Mouse (Mus musculus): ENCODE measurements around the gene Tyw3. TPM values are rescaled to one million over a fixed set of nuclear protein-coding genes. Genes with fewer than 3 reads are reported as not detected.

Tyw3 gene
- total and polyA plus RNA-seq, 3 experiments, result 2.3 to 10.5 (median 3.2) TPM

GRCm38 (mm10) chr3:154573666-154574065, 23.2 kb downstream of the Tyw3 start:
- no peak for ATAC-seq (ENCODE audit: extremely low read depth, insufficient number of reproducible peaks, low FRiP score, poor library complexity, severe bottlenecking)

GRCm38 (mm10) chr3:154572341-154572972, 24.4 kb downstream of the Tyw3 start:
- no peaks in the 10 kb centered on the region for H3K27me3 ChIP-seq (ENCODE audit: insufficient read depth, low read length)
- DNase-seq (ENCODE audit: low spot score) (peak; percentile 11), ATAC-seq (ENCODE audit: extremely low read depth, insufficient number of reproducible peaks, low FRiP score, poor library complexity, severe bottlenecking) (peak; percentile 72; the same call in 1 of the 2 replicates)
- TF ChIP-seq TAL1 (conservative IDR thresholded peaks at IDR 0.05; ENCODE audit: low read depth, low read length), result no peak
- TF ChIP-seq CTCF (IDR thresholded peaks at IDR 0.05; ENCODE audit: low read depth, low read length), result peak; percentile 49
- TF ChIP-seq POLR2AphosphoS5 (IDR thresholded peaks at IDR 0.05; ENCODE audit: insufficient replicate concordance, low read depth, low read length), result no peak
- H3K4me3 ChIP-seq (ENCODE audit: low read depth, low read length), result no peak overlapping the region
- H3K4me1 ChIP-seq (ENCODE audit: insufficient read depth, low read depth, low read length), result no peaks in the 10 kb centered on the region
- H3K36me3 ChIP-seq (replicated peaks), result peaks cover under 1% of the 10 kb centered on the region
- no peaks in the 10 kb centered on the region for H3K9me3 ChIP-seq (replicated peaks)

More at GRCm38 (mm10) chr3:154573666-154574065, 23.2 kb downstream of the Tyw3 start:
- H3K36me3 ChIP-seq (replicated peaks), result peaks cover 6% of the 10 kb centered on the region
- TF ChIP-seq CTCF (IDR thresholded peaks at IDR 0.05; ENCODE audit: low read depth, low read length) (no peak), GATA2 (IDR thresholded peaks at IDR 0.05; ENCODE audit: borderline replicate concordance, low read depth, low read length) (no peak), GATA1 (IDR thresholded peaks at IDR 0.05; ENCODE audit: borderline replicate concordance, low read length) (no peak), TAL1 (conservative IDR thresholded peaks at IDR 0.05; ENCODE audit: low read depth, low read length) (no peak), POLR2AphosphoS5 (IDR thresholded peaks at IDR 0.05; ENCODE audit: insufficient replicate concordance, low read depth, low read length) (no peak)
- H3K9me3 ChIP-seq (replicated peaks), result no peaks in the 10 kb centered on the region
- H3K4me3 ChIP-seq (ENCODE audit: low read depth, low read length), result no peak overlapping the region
- no peaks in the 10 kb centered on the region for H3K4me1 ChIP-seq (ENCODE audit: insufficient read depth, low read depth, low read length)
- no peaks in the 10 kb centered on the region for H3K27me3 ChIP-seq (ENCODE audit: insufficient read depth, low read length)
- no peak for DNase-seq (ENCODE audit: low spot score)

GRCm38 (mm10) chr3:154570786-154571185, 26.1 kb downstream of the Tyw3 start:
- ATAC-seq (ENCODE audit: extremely low read depth, insufficient number of reproducible peaks, low FRiP score, poor library complexity, severe bottlenecking), result no peak
- Histone ChIP-seq H3K36me3 (replicated peaks) (no peaks in the 10 kb centered on the region), H3K4me3 (ENCODE audit: low read depth, low read length) (no peak overlapping the region), H3K4me1 (ENCODE audit: insufficient read depth, low read depth, low read length) (no peaks in the 10 kb centered on the region), H3K27me3 (ENCODE audit: insufficient read depth, low read length) (no peaks in the 10 kb centered on the region), H3K9me3 (replicated peaks) (no peaks in the 10 kb centered on the region)
- TF ChIP-seq POLR2AphosphoS5 (IDR thresholded peaks at IDR 0.05; ENCODE audit: insufficient replicate concordance, low read depth, low read length) (no peak), GATA2 (IDR thresholded peaks at IDR 0.05; ENCODE audit: borderline replicate concordance, low read depth, low read length) (no peak), TAL1 (conservative IDR thresholded peaks at IDR 0.05; ENCODE audit: low read depth, low read length) (no peak), CTCF (IDR thresholded peaks at IDR 0.05; ENCODE audit: low read depth, low read length) (no peak), GATA1 (IDR thresholded peaks at IDR 0.05; ENCODE audit: borderline replicate concordance, low read length) (no peak)
- DNase-seq (ENCODE audit: low spot score), result no peak

GRCm38 (mm10) chr3:154570029-154570575, 26.8 kb downstream of the Tyw3 start:
- no peaks in the 10 kb centered on the region for H3K4me1 ChIP-seq (ENCODE audit: insufficient read depth, low read depth, low read length)
- TF ChIP-seq TAL1 (conservative IDR thresholded peaks at IDR 0.05; ENCODE audit: low read depth, low read length) (no peak), POLR2AphosphoS5 (IDR thresholded peaks at IDR 0.05; ENCODE audit: insufficient replicate concordance, low read depth, low read length) (no peak), GATA1 (IDR thresholded peaks at IDR 0.05; ENCODE audit: borderline replicate concordance, low read length) (no peak), GATA2 (IDR thresholded peaks at IDR 0.05; ENCODE audit: borderline replicate concordance, low read depth, low read length) (no peak), CTCF (IDR thresholded peaks at IDR 0.05; ENCODE audit: low read depth, low read length) (no peak)
- no peaks in the 10 kb centered on the region for H3K36me3 ChIP-seq (replicated peaks)
- DNase-seq (ENCODE audit: low spot score) (no peak), ATAC-seq (ENCODE audit: extremely low read depth, insufficient number of reproducible peaks, low FRiP score, poor library complexity, severe bottlenecking) (no peak)
- no peak overlapping the region for H3K4me3 ChIP-seq (ENCODE audit: low read depth, low read length)
- no peaks in the 10 kb centered on the region for H3K9me3 ChIP-seq (replicated peaks)
- no peaks in the 10 kb centered on the region for H3K27me3 ChIP-seq (ENCODE audit: insufficient read depth, low read length)

- no peaks in the 10 kb centered on the region for H3K4me1 ChIP-seq (ENCODE audit: insufficient read depth, low read depth, low read length)
- TF ChIP-seq CTCF (IDR thresholded peaks at IDR 0.05; ENCODE audit: low read depth, low read length) (no peak), POLR2AphosphoS5 (IDR thresholded peaks at IDR 0.05; ENCODE audit: insufficient replicate concordance, low read depth, low read length) (no peak), GATA2 (IDR thresholded peaks at IDR 0.05; ENCODE audit: borderline replicate concordance, low read depth, low read length) (no peak), TAL1 (conservative IDR thresholded peaks at IDR 0.05; ENCODE audit: low read depth, low read length) (no peak), GATA1 (IDR thresholded peaks at IDR 0.05; ENCODE audit: borderline replicate concordance, low read length) (no peak)
- DNase-seq (ENCODE audit: low spot score), result no peak
- no peaks in the 10 kb centered on the region for H3K27me3 ChIP-seq (ENCODE audit: insufficient read depth, low read length)
- no peak for ATAC-seq (ENCODE audit: extremely low read depth, insufficient number of reproducible peaks, low FRiP score, poor library complexity, severe bottlenecking)
- peaks cover 3% of the 10 kb centered on the region; the same call in 1 of the 2 replicates for H3K9me3 ChIP-seq (replicated peaks)
- no peak overlapping the region for H3K4me3 ChIP-seq (ENCODE audit: low read depth, low read length)
- no peaks in the 10 kb centered on the region for H3K36me3 ChIP-seq (replicated peaks)
These were observed 31.5 kb downstream of the Tyw3 start for GRCm38 (mm10) chr3:154565437-154565836.

GRCm38 (mm10) chr3:154562192-154562591, 34.7 kb downstream of the Tyw3 start:
- Histone ChIP-seq H3K36me3 (replicated peaks) (no peaks in the 10 kb centered on the region), H3K9me3 (replicated peaks) (peaks cover 8% of the 10 kb centered on the region), H3K4me1 (ENCODE audit: insufficient read depth, low read depth, low read length) (no peaks in the 10 kb centered on the region), H3K27me3 (ENCODE audit: insufficient read depth, low read length) (no peaks in the 10 kb centered on the region), H3K4me3 (ENCODE audit: low read depth, low read length) (no peak overlapping the region)
- ATAC-seq (ENCODE audit: extremely low read depth, insufficient number of reproducible peaks, low FRiP score, poor library complexity, severe bottlenecking) (no peak), DNase-seq (ENCODE audit: low spot score) (no peak)
- TF ChIP-seq GATA2 (IDR thresholded peaks at IDR 0.05; ENCODE audit: borderline replicate concordance, low read depth, low read length) (no peak), GATA1 (IDR thresholded peaks at IDR 0.05; ENCODE audit: borderline replicate concordance, low read length) (no peak), TAL1 (conservative IDR thresholded peaks at IDR 0.05; ENCODE audit: low read depth, low read length) (no peak)

All from G1E (cell line).